Mouse (Mus musculus): ENCODE measurements around the gene Trak2.
"Not testable (repeated sequence)": the region's sequence is repeated elsewhere in the genome, so short reads cannot be mapped to it uniquely, and the experiment has no call there.

The Trak2 gene

DNA sequence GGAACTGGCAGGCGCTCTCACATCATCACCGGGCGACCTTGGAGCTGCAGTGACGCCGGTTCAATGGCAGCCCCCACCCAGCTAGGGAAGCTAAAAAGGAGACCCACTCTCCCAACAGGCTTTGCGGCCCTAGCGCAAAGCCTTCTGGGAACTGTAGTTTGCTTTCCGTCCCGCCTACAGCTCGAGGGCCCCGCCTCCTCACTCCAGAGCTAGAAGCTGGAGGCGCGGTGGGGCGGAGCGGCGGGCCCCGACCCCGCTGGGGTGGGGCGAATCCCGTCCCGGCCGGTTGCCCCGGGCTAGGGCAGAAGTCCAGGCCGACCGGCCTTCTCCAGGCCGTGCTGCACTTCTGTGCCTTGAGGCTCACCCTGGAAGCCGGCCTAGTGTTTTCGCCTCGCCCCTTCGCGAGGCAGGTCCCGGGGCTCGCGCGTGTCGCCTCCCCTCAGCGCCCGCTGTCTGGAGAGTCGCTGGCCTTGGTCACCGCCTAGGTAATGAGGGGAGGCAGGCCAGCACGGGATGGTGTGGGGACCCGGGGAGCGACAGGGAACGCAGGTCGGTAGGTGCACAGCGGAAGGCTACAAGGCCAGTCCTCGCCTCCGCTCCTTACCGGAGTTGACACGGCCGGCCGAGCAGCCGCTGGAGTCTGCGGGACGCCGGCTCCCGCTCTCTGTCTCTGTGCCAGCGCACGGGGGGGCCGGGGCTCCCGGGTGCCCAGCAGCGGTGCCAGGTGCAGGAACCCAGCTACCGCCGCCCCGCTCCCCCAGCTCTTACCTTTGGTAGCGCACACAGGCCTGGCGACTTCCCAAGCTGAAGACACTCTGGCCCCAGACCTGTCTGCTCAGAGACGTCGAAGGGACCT is at the start of gene Trak2, which contains the start of gene Stradb:
Trak2 (minus strand) TSS at position 65 of the 856 bp plus-strand sequence.
Stradb (plus strand) TSS at position 157 of the 856 bp plus-strand sequence.
- DNase-seq (ENCODE audit: low read depth), result peak; percentile 97

DNA sequence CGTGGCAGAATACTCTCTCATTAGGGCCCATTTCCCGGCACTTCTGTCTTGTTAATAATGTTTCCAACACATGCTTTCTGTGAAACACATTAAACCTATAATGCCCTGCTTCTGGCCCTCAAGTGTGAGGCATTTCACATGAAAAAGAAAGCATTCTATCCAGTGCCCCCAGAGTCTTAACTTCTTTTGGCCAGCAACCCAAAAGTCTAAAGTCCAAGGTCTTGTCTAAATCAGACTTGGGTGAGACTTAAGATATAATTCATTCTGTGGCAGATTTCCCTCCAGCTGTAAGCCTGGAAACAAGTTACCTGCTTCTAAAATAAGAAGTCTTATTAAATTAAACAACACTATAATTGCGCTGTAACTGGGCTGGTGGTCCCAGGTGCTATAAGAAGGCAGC is 48.3 kb upstream of the Trak2 start:
- DNase-seq (ENCODE audit: low read depth), result no peak

GRCm38 (mm10) chr1:59009250-59009649 is 36.0 kb upstream of the Trak2 start:
- peak; percentile 27 for DNase-seq (ENCODE audit: low read depth)

DNA sequence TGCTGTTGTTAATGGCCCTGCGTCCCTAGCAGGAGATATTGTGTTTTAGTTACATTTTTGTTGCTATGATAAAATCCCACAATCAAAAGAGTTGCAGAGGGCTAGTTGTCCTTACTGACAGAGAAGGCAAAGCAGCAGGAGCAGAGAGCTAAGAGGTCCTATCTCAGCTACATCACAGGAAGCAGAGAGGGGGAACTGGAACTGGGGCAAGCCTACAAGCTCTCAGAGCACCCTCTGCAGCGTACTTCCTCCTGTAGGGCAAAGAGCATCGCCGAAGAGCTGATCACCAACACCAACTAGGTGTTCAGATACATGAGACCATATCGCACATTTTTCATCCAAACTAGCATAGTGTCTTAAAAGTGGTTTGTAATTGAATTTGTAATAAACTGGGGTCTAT is 22.1 kb upstream of the Trak2 start:
- no peak for DNase-seq (ENCODE audit: low read depth)

- no peak for DNase-seq (ENCODE audit: low read depth)
Measured at GRCm38 (mm10) chr1:58993723-58994122, 20.5 kb upstream of the Trak2 start.

- no peak for DNase-seq (ENCODE audit: low read depth)
Measured at GRCm38 (mm10) chr1:58993144-58993543, 19.9 kb upstream of the Trak2 start.

DNA sequence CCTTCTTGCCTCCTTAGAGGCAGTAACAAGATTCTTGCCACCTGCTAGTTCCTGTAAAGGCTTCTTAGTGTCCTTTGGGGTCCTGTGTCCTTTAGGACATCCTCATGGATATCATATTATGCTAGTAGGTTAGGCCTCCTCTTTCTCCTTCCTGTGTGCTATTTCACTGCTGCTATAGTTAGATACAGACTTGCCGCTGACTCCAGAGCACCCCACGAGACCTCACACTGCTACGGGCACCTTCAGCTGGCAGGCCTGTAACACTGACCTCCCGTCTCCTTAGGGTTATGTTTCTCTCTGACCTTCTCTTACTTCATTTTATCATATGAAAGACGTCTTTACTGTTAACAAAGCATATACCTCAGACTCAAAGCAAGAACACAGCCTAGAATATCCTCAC is 11.4 kb upstream of the Trak2 start:
- DNase-seq (ENCODE audit: low read depth), result no peak

GRCm38 (mm10) chr1:58982276-58982675 is 9.0 kb upstream of the Trak2 start:
- DNase-seq (ENCODE audit: low read depth), result no peak

DNA sequence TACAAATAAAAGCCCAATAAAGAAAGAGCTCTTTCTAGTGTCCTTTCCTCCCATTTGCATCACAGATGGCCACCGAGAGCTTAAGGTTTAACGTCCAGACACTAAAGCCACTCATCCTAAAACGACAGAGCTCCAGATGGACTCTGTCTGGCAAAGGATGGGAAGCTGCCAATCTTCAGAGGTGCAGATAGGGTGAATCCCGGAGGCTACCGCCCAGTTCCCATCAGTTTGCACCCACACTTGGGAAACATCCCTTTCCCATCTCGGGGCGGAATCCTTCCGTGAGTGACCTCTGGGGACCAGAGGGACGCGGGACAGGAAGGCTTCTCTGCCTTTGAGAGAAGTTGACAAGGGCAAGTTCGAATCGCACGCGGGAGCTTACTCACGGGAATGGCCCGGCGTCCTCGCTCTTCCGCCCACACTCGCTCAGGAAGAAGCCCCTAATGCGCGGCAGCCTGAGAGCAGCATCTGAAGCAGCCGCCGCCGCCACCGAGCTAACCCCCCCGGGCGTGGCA is 322 bp downstream of the Trak2 start:
- no peak for DNase-seq (ENCODE audit: low read depth)

GRCm38 (mm10) chr1:58971097-58971496 is 2.1 kb downstream of the Trak2 start:
- DNase-seq (ENCODE audit: low read depth), result no peak

DNA sequence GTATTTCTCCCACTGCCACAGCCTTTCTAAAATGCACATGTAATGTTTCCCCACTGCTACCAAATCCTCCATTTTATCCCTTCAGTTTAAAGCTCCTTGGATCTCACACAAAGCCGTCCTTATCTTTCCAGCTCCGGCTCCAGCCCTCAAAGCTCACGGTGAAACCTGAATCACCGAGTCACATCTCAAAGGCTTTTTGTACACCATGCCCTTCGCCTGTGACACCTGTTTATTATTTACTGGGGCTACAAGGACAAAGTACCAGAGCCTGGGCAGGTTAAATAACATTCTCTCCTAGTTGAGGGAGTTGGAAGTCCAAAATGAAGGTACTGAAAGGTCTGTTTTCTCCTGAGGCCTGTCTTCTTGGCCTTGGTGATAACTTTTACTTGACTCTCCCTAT is 3.2 kb downstream of the Trak2 start:
- DNase-seq (ENCODE audit: low read depth), result no peak

DNA sequence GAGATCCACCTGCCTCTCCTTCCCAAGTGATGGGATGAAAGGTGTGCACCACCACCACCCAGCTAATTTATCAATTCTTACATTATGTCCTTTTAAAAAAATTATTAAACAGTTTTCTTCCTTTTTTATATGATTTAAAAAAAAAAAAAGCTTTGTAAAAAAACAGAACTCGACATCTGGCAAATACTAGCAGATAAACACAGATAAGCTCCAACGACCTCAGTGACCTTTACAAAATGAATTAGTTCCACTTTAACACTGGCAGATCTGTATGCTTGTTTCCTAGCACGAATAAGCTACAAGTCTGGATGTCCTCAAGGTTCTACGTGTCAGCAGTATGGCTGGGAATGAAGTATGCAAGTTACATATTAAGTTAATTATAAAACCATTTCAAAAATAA is 5.7 kb downstream of the Trak2 start:
- no peak for DNase-seq (ENCODE audit: low read depth)

- DNase-seq (ENCODE audit: low read depth), result no peak
Measured at GRCm38 (mm10) chr1:58962865-58963264, 10.4 kb downstream of the Trak2 start.

GRCm38 (mm10) chr1:58962418-58962817 is 10.8 kb downstream of the Trak2 start:
- no peak for DNase-seq (ENCODE audit: low read depth)

GRCm38 (mm10) chr1:58961152-58961893 is 11.9 kb downstream of the Trak2 start:
- DNase-seq (ENCODE audit: low read depth), result no peak

- no peak for DNase-seq (ENCODE audit: low read depth)
Measured at GRCm38 (mm10) chr1:58959682-58960081, 13.5 kb downstream of the Trak2 start.

- DNase-seq (ENCODE audit: low read depth), result not testable (repeated sequence)
Measured at GRCm38 (mm10) chr1:58958789-58959526, 14.3 kb downstream of the Trak2 start.

- DNase-seq (ENCODE audit: low read depth), result no peak
Measured at GRCm38 (mm10) chr1:58957931-58958330, 15.3 kb downstream of the Trak2 start.

GRCm38 (mm10) chr1:58956229-58956628 is 17.0 kb downstream of the Trak2 start:
- DNase-seq (ENCODE audit: low read depth), result peak; percentile 79

GRCm38 (mm10) chr1:58955716-58956115 is 17.5 kb downstream of the Trak2 start:
- DNase-seq (ENCODE audit: low read depth), result peak; percentile 65

DNA sequence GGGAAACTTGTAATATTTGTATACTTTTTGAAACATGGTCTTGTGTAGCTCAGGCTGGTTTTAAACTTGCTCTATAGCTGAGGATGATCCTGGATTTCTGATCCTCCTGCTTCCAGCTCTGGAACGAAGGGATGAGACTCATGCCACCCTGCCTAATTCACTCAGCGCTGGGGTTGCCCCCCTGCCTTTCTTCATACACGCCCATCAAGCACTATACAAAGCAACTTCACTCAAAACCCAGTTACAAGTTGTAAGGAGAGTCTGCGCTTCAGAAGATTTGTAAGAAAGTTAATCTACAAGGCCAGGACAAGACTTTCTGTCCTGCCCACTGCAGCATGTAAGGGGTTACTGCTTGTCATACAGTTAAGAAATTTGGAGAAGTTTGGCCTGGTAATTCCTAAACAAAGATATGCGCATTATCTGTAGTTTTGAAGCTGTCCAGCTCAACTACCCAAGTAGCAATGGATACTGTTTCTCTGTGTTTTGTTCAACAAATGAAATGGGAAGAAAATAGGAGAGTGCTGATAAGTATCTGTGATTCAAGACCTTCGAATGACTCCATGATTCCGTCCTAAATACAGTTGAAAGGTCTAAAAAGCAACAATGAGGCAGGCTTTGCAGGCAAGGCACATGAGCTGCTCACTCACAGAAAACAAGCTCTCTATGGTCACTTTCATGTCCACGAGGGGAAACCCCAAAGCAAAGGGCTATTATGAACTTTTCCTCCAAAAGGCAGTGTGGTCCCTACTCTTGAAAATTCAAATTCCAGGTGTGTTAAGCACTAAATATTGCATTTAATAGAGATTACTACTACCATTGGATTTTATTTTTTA is 18.4 kb downstream of the Trak2 start:
- no peak for DNase-seq (ENCODE audit: low read depth)

Measured in naive thymus-derived CD4-positive, alpha-beta T cell, adult 2 months (primary cell).